Mouse (Mus musculus) liver, postnatal 0 days (tissue): ENCODE measurements around the gene Psmd14.

Experiments used
- CTCF ChIP-seq: sonication (generic); IDR thresholded peaks from 2 replicates; pipeline ENCODE4 v1.5.1; 2016; ENCODE audit warnings: antibody characterized with exemption, low read depth
- EP300 ChIP-seq: IDR thresholded peaks from 2 replicates; pipeline ENCODE4 v1.6.1; 2016; ENCODE audit warnings: antibody characterized with exemption, low read depth, mild to moderate bottlenecking

- TF ChIP-seq CTCF = no peak
- no peak for TF ChIP-seq EP300
Observed at GRCm38 (mm10) chr2:61681572-61681971, 29.9 kb upstream of the Psmd14 start.
